Mouse (Mus musculus): ENCODE measurements at regions not wholly inside any gene's neighbourhood (a gene's known extent, or its start where the extent isn't known, plus 50 kb on each side); places are given as distances from the start of the nearest gene placed in this dataset.

GRCm38 (mm10) chr5:74783906-74784305, 81.2 kb upstream of the Lnx1 start:
- 88% methylated on average over 9 of the region's 9 CpGs for WGBS
- Histone ChIP-seq H3K36me3 (ENCODE audit: control insufficient read depth, insufficient read depth, low read length) (no peaks in the 10 kb centered on the region), H3K27ac (ENCODE audit: low read depth, low read length) (no peak overlapping the region), H3K9me3 (replicated peaks; ENCODE audit: control insufficient read depth, low read length) (no peaks in the 10 kb centered on the region), H3K4me1 (ENCODE audit: control insufficient read depth, insufficient read depth, low read length) (peaks cover 4% of the 10 kb centered on the region; the same call in 1 of the 2 replicates), H3K4me3 (ENCODE audit: low read depth, low read length) (no peak overlapping the region), H3K4me2 (ENCODE audit: low read length) (no peak overlapping the region), H3K9ac (ENCODE audit: low read length) (no peak overlapping the region), H3K27me3 (replicated peaks; ENCODE audit: control insufficient read depth, insufficient read depth, low read length) (no peaks in the 10 kb centered on the region)
- ATAC-seq (no peak), DNase-seq (ENCODE audit: low spot score) (no peak)

- ATAC-seq = no peak
- no peak overlapping the region for H3K4me2 ChIP-seq (ENCODE audit: low read length)
- 86% methylated on average over 1 of the region's 1 CpGs for WGBS
Measured at GRCm38 (mm10) chr5:74778076-74778465, 75.4 kb upstream of the Lnx1 start.

GRCm38 (mm10) chr5:74777381-74778075, 74.8 kb upstream of the Lnx1 start:
- Histone ChIP-seq H3K36me3 (ENCODE audit: control insufficient read depth, insufficient read depth, low read length) (no peaks in the 10 kb centered on the region), H3K27ac (ENCODE audit: low read depth, low read length) (no peak overlapping the region), H3K4me1 (ENCODE audit: control insufficient read depth, insufficient read depth, low read length) (peaks cover 4% of the 10 kb centered on the region; the same call in 1 of the 2 replicates), H3K4me2 (ENCODE audit: low read length) (no peak overlapping the region), H3K9ac (ENCODE audit: low read length) (no peak overlapping the region), H3K27me3 (replicated peaks; ENCODE audit: control insufficient read depth, insufficient read depth, low read length) (no peaks in the 10 kb centered on the region), H3K4me3 (ENCODE audit: low read depth, low read length) (no peak overlapping the region), H3K9me3 (replicated peaks; ENCODE audit: control insufficient read depth, low read length) (no peaks in the 10 kb centered on the region)
- no peak for ATAC-seq
- DNase-seq (ENCODE audit: low spot score) = no peak
- WGBS = 84% methylated on average over 10 of the region's 10 CpGs

More at GRCm38 (mm10) chr5:74778076-74778465, 75.4 kb upstream of the Lnx1 start:
- no peak for DNase-seq (ENCODE audit: low spot score)
- no peak overlapping the region for H3K9ac ChIP-seq (ENCODE audit: low read length)
- H3K9me3 ChIP-seq (replicated peaks; ENCODE audit: control insufficient read depth, low read length) = no peaks in the 10 kb centered on the region
- no peaks in the 10 kb centered on the region for H3K36me3 ChIP-seq (ENCODE audit: control insufficient read depth, insufficient read depth, low read length)
- no peak overlapping the region for H3K27ac ChIP-seq (ENCODE audit: low read depth, low read length)
- H3K4me3 ChIP-seq (ENCODE audit: low read depth, low read length) = no peak overlapping the region
- no peaks in the 10 kb centered on the region for H3K27me3 ChIP-seq (replicated peaks; ENCODE audit: control insufficient read depth, insufficient read depth, low read length)
- peaks cover 4% of the 10 kb centered on the region; the same call in 1 of the 2 replicates for H3K4me1 ChIP-seq (ENCODE audit: control insufficient read depth, insufficient read depth, low read length)

- no peak overlapping the region for H3K9ac ChIP-seq (ENCODE audit: low read length)
- H3K27me3 ChIP-seq (replicated peaks; ENCODE audit: control insufficient read depth, insufficient read depth, low read length) = no peaks in the 10 kb centered on the region
- no peak for ATAC-seq
- no peak overlapping the region for H3K4me2 ChIP-seq (ENCODE audit: low read length)
- H3K4me1 ChIP-seq (ENCODE audit: control insufficient read depth, insufficient read depth, low read length) = peaks cover 4% of the 10 kb centered on the region; the same call in 1 of the 2 replicates
- H3K4me3 ChIP-seq (ENCODE audit: low read depth, low read length) = no peak overlapping the region
- no peak overlapping the region for H3K27ac ChIP-seq (ENCODE audit: low read depth, low read length)
- no peak for DNase-seq (ENCODE audit: low spot score)
- H3K36me3 ChIP-seq (ENCODE audit: control insufficient read depth, insufficient read depth, low read length) = no peaks in the 10 kb centered on the region
- H3K9me3 ChIP-seq (replicated peaks; ENCODE audit: control insufficient read depth, low read length) = no peaks in the 10 kb centered on the region
- WGBS = 86% methylated on average over 3 of the region's 3 CpGs
Measured at GRCm38 (mm10) chr5:74776081-74776480, 73.4 kb upstream of the Lnx1 start.

GRCm38 (mm10) chr5:74775596-74775995, 72.9 kb upstream of the Lnx1 start:
- ATAC-seq (no peak), DNase-seq (ENCODE audit: low spot score) (no peak)
- H3K4me1 ChIP-seq (ENCODE audit: control insufficient read depth, insufficient read depth, low read length) = peaks cover 4% of the 10 kb centered on the region; the same call in 1 of the 2 replicates
- H3K9ac ChIP-seq (ENCODE audit: low read length) = no peak overlapping the region
- H3K36me3 ChIP-seq (ENCODE audit: control insufficient read depth, insufficient read depth, low read length) = no peaks in the 10 kb centered on the region
- no peak overlapping the region for H3K27ac ChIP-seq (ENCODE audit: low read depth, low read length)
- no peak overlapping the region for H3K4me3 ChIP-seq (ENCODE audit: low read depth, low read length)
- H3K4me2 ChIP-seq (ENCODE audit: low read length) = no peak overlapping the region
- no peaks in the 10 kb centered on the region for H3K9me3 ChIP-seq (replicated peaks; ENCODE audit: control insufficient read depth, low read length)
- 81% methylated on average over 3 of the region's 3 CpGs for WGBS
- H3K27me3 ChIP-seq (replicated peaks; ENCODE audit: control insufficient read depth, insufficient read depth, low read length) = no peaks in the 10 kb centered on the region

- DNase-seq (ENCODE audit: low spot score) (no peak), ATAC-seq (no peak)
- Histone ChIP-seq H3K9ac (ENCODE audit: low read length) (no peak overlapping the region), H3K27ac (ENCODE audit: low read depth, low read length) (no peak overlapping the region), H3K4me2 (ENCODE audit: low read length) (no peak overlapping the region), H3K4me1 (ENCODE audit: control insufficient read depth, insufficient read depth, low read length) (no peaks in the 10 kb centered on the region), H3K36me3 (ENCODE audit: control insufficient read depth, insufficient read depth, low read length) (no peaks in the 10 kb centered on the region), H3K27me3 (replicated peaks; ENCODE audit: control insufficient read depth, insufficient read depth, low read length) (no peaks in the 10 kb centered on the region), H3K9me3 (replicated peaks; ENCODE audit: control insufficient read depth, low read length) (no peaks in the 10 kb centered on the region), H3K4me3 (ENCODE audit: low read depth, low read length) (no peak overlapping the region)
- 88% methylated on average over 14 of the region's 14 CpGs for WGBS
Measured at GRCm38 (mm10) chr5:74773558-74774429, 71.1 kb upstream of the Lnx1 start.

- no peaks in the 10 kb centered on the region for H3K4me1 ChIP-seq (ENCODE audit: control insufficient read depth, insufficient read depth, low read length)
- H3K4me3 ChIP-seq (ENCODE audit: low read depth, low read length) = no peak overlapping the region
- H3K27me3 ChIP-seq (replicated peaks; ENCODE audit: control insufficient read depth, insufficient read depth, low read length) = no peaks in the 10 kb centered on the region
- DNase-seq (ENCODE audit: low spot score) = no peak
- no peaks in the 10 kb centered on the region for H3K36me3 ChIP-seq (ENCODE audit: control insufficient read depth, insufficient read depth, low read length)
- no peak overlapping the region for H3K27ac ChIP-seq (ENCODE audit: low read depth, low read length)
- no peak for ATAC-seq
- no peaks in the 10 kb centered on the region for H3K9me3 ChIP-seq (replicated peaks; ENCODE audit: control insufficient read depth, low read length)
- no peak overlapping the region for H3K9ac ChIP-seq (ENCODE audit: low read length)
- H3K4me2 ChIP-seq (ENCODE audit: low read length) = no peak overlapping the region
- WGBS = 83% methylated on average over 7 of the region's 7 CpGs
Measured at GRCm38 (mm10) chr5:74771121-74771520, 68.4 kb upstream of the Lnx1 start.

GRCm38 (mm10) chr5:74769023-74769422, 66.3 kb upstream of the Lnx1 start:
- 87% methylated on average over 5 of the region's 5 CpGs for WGBS
- no peaks in the 10 kb centered on the region for H3K9me3 ChIP-seq (replicated peaks; ENCODE audit: control insufficient read depth, low read length)
- H3K27ac ChIP-seq (ENCODE audit: low read depth, low read length) = no peak overlapping the region
- ATAC-seq = no peak
- H3K4me3 ChIP-seq (ENCODE audit: low read depth, low read length) = no peak overlapping the region
- H3K4me1 ChIP-seq (ENCODE audit: control insufficient read depth, insufficient read depth, low read length) = peaks cover 5% of the 10 kb centered on the region; the same call in 1 of the 2 replicates
- H3K36me3 ChIP-seq (ENCODE audit: control insufficient read depth, insufficient read depth, low read length) = no peaks in the 10 kb centered on the region
- H3K4me2 ChIP-seq (ENCODE audit: low read length) = no peak overlapping the region
- H3K9ac ChIP-seq (ENCODE audit: low read length) = no peak overlapping the region
- H3K27me3 ChIP-seq (replicated peaks; ENCODE audit: control insufficient read depth, insufficient read depth, low read length) = no peaks in the 10 kb centered on the region
- no peak for DNase-seq (ENCODE audit: low spot score)

GRCm38 (mm10) chr5:74767993-74768392, 65.3 kb upstream of the Lnx1 start:
- 62% methylated on average over 8 of the region's 8 CpGs for WGBS
- Histone ChIP-seq H3K4me2 (ENCODE audit: low read length) (no peak overlapping the region), H3K4me3 (ENCODE audit: low read depth, low read length) (no peak overlapping the region), H3K36me3 (ENCODE audit: control insufficient read depth, insufficient read depth, low read length) (no peaks in the 10 kb centered on the region), H3K27me3 (replicated peaks; ENCODE audit: control insufficient read depth, insufficient read depth, low read length) (no peaks in the 10 kb centered on the region), H3K9me3 (replicated peaks; ENCODE audit: control insufficient read depth, low read length) (no peaks in the 10 kb centered on the region), H3K27ac (ENCODE audit: low read depth, low read length) (no peak overlapping the region), H3K4me1 (ENCODE audit: control insufficient read depth, insufficient read depth, low read length) (peaks cover 5% of the 10 kb centered on the region; the same call in 1 of the 2 replicates), H3K9ac (ENCODE audit: low read length) (no peak overlapping the region)
- DNase-seq (ENCODE audit: low spot score) = no peak
- no peak for ATAC-seq

All from forebrain, embryonic 14.5 days (tissue).